ENCODE assay signal across 21 mouse cellular contexts in genomic region chr5:149344528-149344855, GRCm38 (mm10).
DNase-seq lines count a peak whose midpoint lies in the region; TF ChIP-seq lines count a peak whose summit lies in the region.
"Had no signal": no experiment of that assay in that cellular context is flagged by ENCODE, and none has a peak within 500 bp of the region (broad histone marks: within the 10 kb centered on the region; RNA-seq: fewer than 3 reads in every experiment).

No protein-coding gene starts in this region.

- H3K9me3 ChIP-seq in CH12.LX (replicated peaks; ENCODE audit: low read length) (no peaks in the 10 kb centered on the region), MEL (replicated peaks; ENCODE audit: insufficient read depth, low read length) (no peaks in the 10 kb centered on the region)

- in situ Hi-C loops in CH12.LX (cut with MboI; ENCODE audit: low pct_ligation_motif_present, low pct_unique_long_range_greater_than_20kb, low sequenced_read_pairs) = loop anchor here (25.0 kb wide), 1 partner anchor 532 kb away; no protein-coding TSS in a partner anchor

- peak; percentile 23 to 76 for DNase-seq in adrenal gland, adult (ENCODE audit: inconsistent age in 2 of 2, low spot score in 1 of 2)
- no peak for DNase-seq in adrenal gland, postnatal 25 days
- DNase-seq in adrenal gland, adult 2 months = peak; percentile 59
- no peak for DNase-seq in adrenal gland, adult 8-10 months
- DNase-seq in CH12.LX (ENCODE audit: extremely low read depth) (no peak), MEL (ENCODE audit: low read depth, low spot score) (no peak)
- no peak for DNase-seq in thymus, adult 18-20 months
- DNase-seq in lung, adult 2 months = no peak
- DNase-seq: adrenal gland, postnatal 10 days; adrenal gland, postnatal 14 days; B cell, adult 2 months; cerebellum, adult 11 months; cerebellum, adult 11-12 months; cerebellum, adult 18-20 months; cerebellum, adult 2 months; cerebellum, adult 8-10 months; cerebellum, adult 9-10 months; cerebellum, adult 9-11 months; cerebellum, postnatal 10 days had no signal

- H3K36me3 ChIP-seq in CH12.LX (replicated peaks in 1 of 2; ENCODE audit: control insufficient read depth in 1 of 2, insufficient read depth in 1 of 2, low read length in 1 of 2) (no peaks in the 10 kb centered on the region), MEL (ENCODE audit: control insufficient read depth in 1 of 2, insufficient read depth in 2 of 2, low read length in 2 of 2) (peaks cover 0 to 7% of the 10 kb centered on the region in 2 experiments; a peak in 2 of 4 replicates)
- H3K36me3 ChIP-seq: G1E had no signal

- no peak for TF ChIP-seq EP300 in CH12.LX (IDR thresholded peaks at IDR 0.05; ENCODE audit: low read length)
- no peak for TF ChIP-seq EP300 in MEL (IDR thresholded peaks at IDR 0.05; ENCODE audit: low read depth in 1 of 2, low read length in 2 of 2)

- no peak for TF ChIP-seq CTCF in CH12.LX (conservative IDR thresholded peaks at IDR 0.05 in 1 of 2, IDR thresholded peaks at IDR 0.05 in 1 of 2; ENCODE audit: low read depth in 2 of 2, low read length in 2 of 2)
- no peak for TF ChIP-seq CTCF in MEL (IDR thresholded peaks at IDR 0.05 in 2 of 3, conservative IDR thresholded peaks at IDR 0.05 in 1 of 3; ENCODE audit: control insufficient read depth in 1 of 3, insufficient read depth in 1 of 3, low read depth in 2 of 3, low read length in 3 of 3, poor library complexity in 1 of 3, severe bottlenecking in 1 of 3)
- TF ChIP-seq CTCF in lung, adult 2 months (IDR thresholded peaks at IDR 0.05; ENCODE audit: insufficient read depth, low read length) = no peak

- 78% methylated on average over 4 of the region's 4 CpGs for WGBS in lung, adult 2 months

- H3K4me1 ChIP-seq in CH12.LX (ENCODE audit: control insufficient read depth in 1 of 2, insufficient read depth in 2 of 2) (0 out of 4 replicates have a peak, but pooled peaks cover 0 to 2% of the 10 kb centered on the region in 2 experiments), MEL (ENCODE audit: control insufficient read depth in 1 of 2, insufficient read depth in 2 of 2, low read length in 2 of 2) (peaks cover 2 to 18% of the 10 kb centered on the region in 2 experiments)
- H3K4me1 ChIP-seq in lung, adult 2 months (ENCODE audit: control insufficient read depth, insufficient read depth, low read length) = no peaks in the 10 kb centered on the region

- dilution Hi-C loops in CH12.LX (cut with MboI; ENCODE audit: extremely low pct_ligation_motif_present, extremely low pct_unique_long_range_greater_than_20kb, low sequenced_read_pairs) = no loop called here

- H3K9ac ChIP-seq in CH12.LX (ENCODE audit: insufficient read depth, low read depth) (no peak overlapping the region), MEL (ENCODE audit: control insufficient read depth, low read depth, low read length, poor library complexity, severe bottlenecking) (peak overlapping the region; percentile 61)

- peak overlapping the region; percentile 65; the same call in 1 of the 2 replicates for H3K4me2 ChIP-seq in CH12.LX (ENCODE audit: insufficient read depth, low read depth, poor library complexity, severe bottlenecking)

- H3K4me3 ChIP-seq in CH12.LX (replicated peaks in 1 of 3; ENCODE audit: low read depth in 2 of 3, low read length in 2 of 3, poor library complexity in 1 of 3) (no peak overlapping the region), MEL (ENCODE audit: control insufficient read depth in 1 of 2, insufficient read depth in 1 of 2, low read depth in 2 of 2, low read length in 2 of 2) (peak overlapping the region; percentile 62 to 64)
- H3K4me3 ChIP-seq in lung, adult 2 months (replicated peaks; ENCODE audit: extremely low read depth, low read depth, low read length) = no peak overlapping the region

- TF ChIP-seq RAD21 in CH12.LX (IDR thresholded peaks at IDR 0.05; ENCODE audit: low read depth, low read length) (no peak), MEL (IDR thresholded peaks at IDR 0.05; ENCODE audit: low read depth, low read length) (no peak)

- H3K27ac ChIP-seq in CH12.LX (ENCODE audit: insufficient read depth, low read depth) (no peak overlapping the region), MEL (ENCODE audit: control insufficient read depth, low read depth, low read length) (no peak overlapping the region)

- peaks cover 32% of the 10 kb centered on the region for H3K27me3 ChIP-seq in CH12.LX (replicated peaks)
- no peaks in the 10 kb centered on the region for H3K27me3 ChIP-seq in MEL (ENCODE audit: control insufficient read depth in 1 of 2, insufficient read depth in 2 of 2, low read length in 2 of 2)
- H3K27me3 ChIP-seq: Patski had no signal

- TF ChIP-seq POLR2A in CH12.LX (IDR thresholded peaks at IDR 0.05; ENCODE audit: low read depth, low read length) = no peak
- TF ChIP-seq POLR2A in MEL (IDR thresholded peaks at IDR 0.05; ENCODE audit: control insufficient read depth in 1 of 2, insufficient read depth in 1 of 2, low read depth in 1 of 2, low read length in 2 of 2, poor library complexity in 1 of 2) = no peak
- TF ChIP-seq POLR2A in lung, adult 2 months (IDR thresholded peaks at IDR 0.05; ENCODE audit: borderline replicate concordance, extremely low read depth, low read depth, low read length) = no peak

- no peaks in the 10 kb centered on the region for H3K79me2 ChIP-seq in CH12.LX (replicated peaks; ENCODE audit: control insufficient read depth, extremely low read depth, insufficient read depth, poor library complexity, severe bottlenecking)
- H3K79me2 ChIP-seq in MEL (ENCODE audit: control insufficient read depth, insufficient read depth, low read length, poor library complexity) = no peaks in the 10 kb centered on the region

TF ChIP-seq in CH12.LX, 34 proteins besides CTCF, POLR2A, EP300 and RAD21:
- TF ChIP-seq MAFK (IDR thresholded peaks at IDR 0.05; ENCODE audit: insufficient replicate concordance, low read length) (no peak), POLR2AphosphoS2 (IDR thresholded peaks at IDR 0.05; ENCODE audit: low read depth, low read length) (no peak), GABPA (IDR thresholded peaks at IDR 0.05; ENCODE audit: insufficient replicate concordance, low read depth, low read length) (no peak), ZNF384 (IDR thresholded peaks at IDR 0.05; ENCODE audit: low read depth, low read length) (no peak), MEF2A (IDR thresholded peaks at IDR 0.05; ENCODE audit: borderline replicate concordance, low read depth, low read length) (no peak), JUND (conservative IDR thresholded peaks at IDR 0.05; ENCODE audit: low read depth, low read length) (no peak), CHD2 (IDR thresholded peaks at IDR 0.05; ENCODE audit: low read length) (no peak), TCF12 (IDR thresholded peaks at IDR 0.05; ENCODE audit: low read depth, low read length) (no peak), ZKSCAN1 (IDR thresholded peaks at IDR 0.05; ENCODE audit: borderline replicate concordance, low read depth, low read length) (no peak), USF1 (IDR thresholded peaks at IDR 0.05; ENCODE audit: low read depth, low read length) (no peak), SIN3A (IDR thresholded peaks at IDR 0.05; ENCODE audit: low read length) (no peak), IRF4 (IDR thresholded peaks at IDR 0.05; ENCODE audit: low read depth, low read length) (no peak), MXI1 (IDR thresholded peaks at IDR 0.05; ENCODE audit: low read depth, low read length) (no peak), USF2 (conservative IDR thresholded peaks at IDR 0.05; ENCODE audit: low read depth, low read length) (no peak), TBP (conservative IDR thresholded peaks at IDR 0.05; ENCODE audit: low read depth, low read length) (no peak), ETS1 (conservative IDR thresholded peaks at IDR 0.05; ENCODE audit: low read depth, low read length) (no peak)

TF ChIP-seq in MEL, 35 proteins besides CTCF, POLR2A, EP300 and RAD21:
- TF ChIP-seq NRF1 (IDR thresholded peaks at IDR 0.05; ENCODE audit: insufficient read depth, low read depth, low read length, poor library complexity, severe bottlenecking) (no peak), UBTF (IDR thresholded peaks at IDR 0.05; ENCODE audit: borderline replicate concordance, insufficient read depth, low read depth, low read length) (0 out of 2 replicates have a peak, but pooled peaks have one; percentile 3)

Comparison
In these comparisons a context has a peak if more than half of its experiments do, and no peak if none do; other contexts are left out.
1. DNase-seq: peak in adrenal gland, adult (2 of 2) and adrenal gland, adult 2 months (single experiment); none in adrenal gland, postnatal 25 days (single experiment), adrenal gland, adult 8-10 months (single experiment), CH12.LX (single experiment), MEL (single experiment), thymus, adult 18-20 months (0 of 2) and lung, adult 2 months (single experiment).
2. H3K4me3 ChIP-seq: peak in MEL (2 of 2); none in CH12.LX (0 of 3) and lung, adult 2 months (single experiment).